Mouse (Mus musculus): ENCODE measurements around the gene Klf4. TPM values are rescaled to one million over a fixed set of nuclear protein-coding genes. Genes with fewer than 3 reads are reported as not detected.

The Klf4 gene
- total RNA-seq, 1 experiment from 2014 or later, result 17.2 TPM

GRCm38 (mm10) chr4:55477210-55477759 is 55.0 kb downstream of the Klf4 start:
- no peak for ATAC-seq (replicated peaks in 1 of 2; ENCODE audit: insufficient read depth in 1 of 2, low FRiP score in 2 of 2, low TSS enrichment in 1 of 2, low read depth in 1 of 2, poor library complexity in 2 of 2, severe bottlenecking in 2 of 2)

Other genes with a start within 250 kb of the Klf4 start
- 136 and 180 TPM in 2 replicates for gene Rad23b, start 182.4 kb downstream of the Klf4 start, total RNA-seq (2017)

Measured in hematopoietic stem cell, adult 5-6 weeks (primary cell).